ENCODE assay signal across 8 mouse cellular contexts in genomic region chr17:12042561-12043256, GRCm38 (mm10).
DNase-seq lines count a peak whose midpoint lies in the region; ATAC-seq and TF ChIP-seq lines count a peak whose summit lies in the region.

No protein-coding gene starts in this region.

- H3K4me3 ChIP-seq in heart, embryonic 10.5 days, result no peak overlapping the region
- no peak overlapping the region for H3K4me3 ChIP-seq in heart, embryonic 11.5 days (ENCODE audit: low read depth, low read length)
- no peak overlapping the region for H3K4me3 ChIP-seq in hindbrain, postnatal 0 days (ENCODE audit: low read length)
- H3K4me3 ChIP-seq in liver, embryonic 12.5 days, result no peak overlapping the region

- no peak overlapping the region for H3K4me2 ChIP-seq in heart, embryonic 11.5 days
- H3K4me2 ChIP-seq in hindbrain, postnatal 0 days (ENCODE audit: low read depth, low read length), result no peak overlapping the region
- H3K4me2 ChIP-seq in liver, embryonic 12.5 days, result no peak overlapping the region

- WGBS in heart, embryonic 10.5 days, result 65% methylated on average over 14 of the region's 14 CpGs
- WGBS in heart, embryonic 11.5 days (ENCODE audit: insufficient replicate concordance), result 64% methylated on average over 14 of the region's 14 CpGs
- 48% methylated on average over 14 of the region's 14 CpGs for whole genome bisulfite sequencing in hindbrain, postnatal 0 days
- 53% methylated on average over 14 of the region's 14 CpGs for WGBS in liver, embryonic 12.5 days (ENCODE audit: insufficient replicate concordance)

- no peak overlapping the region for H3K27ac ChIP-seq in heart, embryonic 10.5 days
- no peak overlapping the region for H3K27ac ChIP-seq in heart, embryonic 11.5 days (ENCODE audit: low read depth, low read length)
- no peak overlapping the region for H3K27ac ChIP-seq in hindbrain, postnatal 0 days
- no peak overlapping the region for H3K27ac ChIP-seq in liver, embryonic 12.5 days

- H3K9ac ChIP-seq in heart, embryonic 11.5 days (ENCODE audit: low read depth, low read length), result no peak overlapping the region
- no peak overlapping the region for H3K9ac ChIP-seq in hindbrain, postnatal 0 days (replicated peaks; ENCODE audit: low read length)
- H3K9ac ChIP-seq in liver, embryonic 12.5 days, result no peak overlapping the region

- no peak for ATAC-seq in heart, embryonic 11.5 days (replicated peaks; ENCODE audit: insufficient number of reproducible peaks, low FRiP score, low TSS enrichment)
- 0 out of 2 replicates have a peak, but pooled peaks have one; percentile 28 for ATAC-seq in hindbrain, postnatal 0 days
- 0 out of 2 replicates have a peak, but pooled peaks have one; percentile 16 for ATAC-seq in liver, embryonic 12.5 days

- TF ChIP-seq CTCF in hindbrain, postnatal 0 days (IDR thresholded peaks at IDR 0.05; ENCODE audit: low read depth), result no peak

- H3K9me3 ChIP-seq in heart, embryonic 10.5 days, result no peaks in the 10 kb centered on the region
- no peaks in the 10 kb centered on the region for H3K9me3 ChIP-seq in heart, embryonic 11.5 days (replicated peaks; ENCODE audit: control insufficient read depth, low read length)
- no peaks in the 10 kb centered on the region for H3K9me3 ChIP-seq in hindbrain, postnatal 0 days (ENCODE audit: low read length)
- no peaks in the 10 kb centered on the region for H3K9me3 ChIP-seq in liver, embryonic 12.5 days (replicated peaks)

- H3K4me1 ChIP-seq in heart, embryonic 10.5 days, result peaks cover 18% of the 10 kb centered on the region
- H3K4me1 ChIP-seq in heart, embryonic 11.5 days (ENCODE audit: control insufficient read depth, insufficient read depth, low read length), result 0 out of 2 replicates have a peak, but pooled peaks cover 3% of the 10 kb centered on the region
- H3K4me1 ChIP-seq in hindbrain, postnatal 0 days (ENCODE audit: insufficient read depth, low read length), result no peaks in the 10 kb centered on the region
- H3K4me1 ChIP-seq in liver, embryonic 12.5 days, result peaks cover 49% of the 10 kb centered on the region

- H3K36me3 ChIP-seq in heart, embryonic 10.5 days, result no peaks in the 10 kb centered on the region
- no peaks in the 10 kb centered on the region for H3K36me3 ChIP-seq in heart, embryonic 11.5 days (ENCODE audit: control insufficient read depth, insufficient read depth, low read length)
- H3K36me3 ChIP-seq in hindbrain, postnatal 0 days (ENCODE audit: insufficient read depth, low read length), result no peaks in the 10 kb centered on the region
- no peaks in the 10 kb centered on the region for H3K36me3 ChIP-seq in liver, embryonic 12.5 days

- H3K27me3 ChIP-seq in heart, embryonic 10.5 days (ENCODE audit: insufficient read depth, poor library complexity, severe bottlenecking), result peaks cover 22% of the 10 kb centered on the region; the same call in 1 of the 2 replicates
- H3K27me3 ChIP-seq in heart, embryonic 11.5 days (ENCODE audit: control insufficient read depth, insufficient read depth, low read length), result peaks cover 6% of the 10 kb centered on the region
- no peaks in the 10 kb centered on the region for H3K27me3 ChIP-seq in hindbrain, postnatal 0 days (ENCODE audit: insufficient read depth, low read length)
- H3K27me3 ChIP-seq in liver, embryonic 12.5 days (replicated peaks), result peaks cover 30% of the 10 kb centered on the region

- DNase-seq in heart, embryonic 10.5 days (ENCODE audit: low spot score), result peak; percentile 74
- DNase-seq in hindbrain, postnatal 0 days (ENCODE audit: low spot score), result peak; percentile 64
- peak; percentile 60 to 66 for DNase-seq in right cerebral cortex, adult 2 months (ENCODE audit: low spot score in 2 of 2)
- DNase-seq in kidney, postnatal 4 days, result no peak
- DNase-seq in adrenal gland, adult 18-20 months (ENCODE audit: low spot score in 2 of 2), result no peak
- no peak for DNase-seq in thymus, postnatal 14 days

Comparison
In these comparisons a context has a peak if more than half of its experiments do, and no peak if none do; other contexts are left out.
1. DNase-seq: peak in heart, embryonic 10.5 days (single experiment), hindbrain, postnatal 0 days (single experiment) and right cerebral cortex, adult 2 months (2 of 2); none in kidney, postnatal 4 days (0 of 2), adrenal gland, adult 18-20 months (0 of 2) and thymus, postnatal 14 days (single experiment).